Mouse (Mus musculus) T-helper 17 cell (primary cell): ENCODE data around the gene Ppp1r9b.

Experiments used
- in situ Hi-C, 2 experiments: fragments of 300-600 bp; cut with MboI, MseI; formaldehyde crosslinking; loops; 1 replicate in 1 of 2; 2 replicates in 1 of 2; pipeline ENCODE4 v1.15.1; 2025; ENCODE audit warnings: high pct_unique_total_duplicates in 2 of 2

Gene Ppp1r9b

GRCm38 (mm10) chr11:95043608-95044007, 52.8 kb downstream of the Ppp1r9b start:
- in situ Hi-C loops = loop anchor here in 1 of 2 experiments (5.0 kb wide), 1 partner anchor 189 kb away; no protein-coding TSS in a partner anchor

DNA sequence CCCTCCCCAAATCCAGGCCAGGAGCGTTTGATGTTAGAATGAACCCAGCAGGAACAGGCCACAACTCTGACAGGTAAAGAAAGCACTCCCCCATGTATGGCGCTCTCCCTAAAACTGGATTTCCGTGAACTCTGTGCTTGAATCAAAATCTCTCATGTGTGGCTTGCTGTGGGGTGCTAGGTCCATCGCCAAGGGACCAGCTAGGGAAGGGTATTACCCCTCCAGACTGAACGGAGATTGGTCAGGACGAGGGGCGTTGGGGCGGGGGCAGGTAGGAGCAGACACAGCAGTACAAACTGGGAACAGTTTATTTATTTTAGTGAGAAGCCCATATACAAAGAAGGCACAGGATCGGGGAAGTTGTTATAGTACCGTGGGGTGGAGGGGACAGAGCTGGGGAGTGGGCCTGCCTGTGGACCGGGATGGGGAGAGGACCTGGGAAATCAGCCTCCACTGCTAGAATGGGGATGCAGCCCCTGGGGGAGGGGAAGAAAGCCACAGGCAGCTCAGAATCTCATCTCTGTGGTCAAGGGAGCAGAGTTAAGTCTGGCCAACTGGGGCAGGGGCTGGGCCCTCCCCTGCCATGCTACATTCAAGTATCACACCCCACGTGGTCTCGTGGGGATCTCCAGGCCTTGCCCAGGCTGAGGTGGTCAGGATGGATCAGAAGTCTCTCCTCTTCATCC, 53.5 kb downstream of the Ppp1r9b start:
- in situ Hi-C loops = loop anchor here in 1 of 2 experiments (5.0 kb wide), 1 partner anchor 188 kb away; no protein-coding TSS in a partner anchor

GRCm38 (mm10) chr11:95046980-95047680, 56.3 kb downstream of the Ppp1r9b start:
- in situ Hi-C loops = no loop called here

- in situ Hi-C loops = no loop called here
Observed at GRCm38 (mm10) chr11:95053062-95053461, 62.2 kb downstream of the Ppp1r9b start.
